Mouse (Mus musculus): Measurements from ENCODE around the gene Scn3b.

Scn3b gene

DNA sequence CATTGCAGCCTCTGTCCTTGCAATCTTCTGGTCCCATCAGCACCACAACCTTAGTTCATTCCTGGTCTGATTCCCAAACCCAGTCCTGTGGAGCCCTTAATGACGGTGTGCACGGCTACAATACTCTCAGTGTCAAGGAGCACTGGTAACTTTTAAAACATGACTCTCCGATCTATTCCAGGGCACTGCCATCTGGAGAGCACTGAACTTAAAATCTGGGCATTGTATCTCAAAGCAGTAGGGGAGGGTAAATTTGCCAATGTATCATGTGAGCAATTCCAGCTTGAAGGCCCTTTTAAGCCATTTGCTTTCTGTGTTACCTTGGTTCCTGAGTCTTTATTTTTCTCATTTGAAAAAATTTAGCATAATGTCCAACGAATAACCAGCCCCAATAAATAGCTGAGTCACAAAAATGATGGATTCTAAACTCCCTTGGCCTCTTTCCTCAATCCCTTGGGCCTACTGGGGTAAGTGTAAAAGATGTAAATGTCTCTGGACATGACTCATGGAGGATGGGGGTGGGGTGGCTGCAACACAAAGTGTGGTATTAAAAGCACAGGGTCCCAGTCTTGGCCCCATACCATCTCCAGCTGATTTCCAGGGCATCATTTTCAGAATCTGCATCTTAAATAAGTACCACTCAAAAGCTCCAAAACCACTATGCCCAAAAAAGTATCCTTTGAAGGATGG is 68.3 kb downstream of the Scn3b start:
- no peak for DNase-seq (ENCODE audit: low spot score in 2 of 2)

GRCm38 (mm10) chr9:40339578-40339977 is 70.6 kb downstream of the Scn3b start:
- no peak for DNase-seq (ENCODE audit: low spot score in 2 of 2)
